Mouse (Mus musculus) CH12.LX (cell line): ENCODE measurements at regions not wholly inside any gene's neighbourhood (a gene's known extent, or its start where the extent isn't known, plus 50 kb on each side); places are given as distances from the start of the nearest gene placed in this dataset.

Experiments used
- DNase-seq: peaks from one replicate; pipeline ENCODE4 v3.0.0-alpha.2; 2013; ENCODE audit errors: extremely low read depth
- H3K27ac ChIP-seq: 2 replicates; pipeline ENCODE4 v1.5.1; 2012; ENCODE audit warnings: low read depth, mild to moderate bottlenecking, control low read depth, moderate library complexity; ENCODE audit not compliant: insufficient read depth
- H3K27me3 ChIP-seq: replicated peaks from 2 replicates; pipeline ENCODE3; 2012; ENCODE audit warnings: inconsistent platforms
- H3K36me3 ChIP-seq, 2 experiments: replicated peaks in 1 of 2; 2 replicates each; pipeline versions ENCODE3 to v1.6.1; 2012; ENCODE audit warnings: inconsistent platforms in 1 of 2, low read length in 1 of 2, mild to moderate bottlenecking in 1 of 2, mixed read lengths in 1 of 2, moderate library complexity in 1 of 2; ENCODE audit not compliant: control insufficient read depth in 1 of 2, insufficient read depth in 1 of 2
- H3K4me1 ChIP-seq, 2 experiments: 2 replicates each; pipeline ENCODE4 v1.6.1; 2012; ENCODE audit warnings: inconsistent platforms in 1 of 2, moderate library complexity in 1 of 2; ENCODE audit not compliant: insufficient read depth in 2 of 2, control insufficient read depth in 1 of 2
- H3K4me2 ChIP-seq: 2 replicates; pipeline ENCODE4 v1.6.1; 2012; ENCODE audit warnings: low read depth, mild to moderate bottlenecking, control low read depth; ENCODE audit not compliant: poor library complexity, insufficient read depth, severe bottlenecking
- H3K4me3 ChIP-seq, 3 experiments: fragments of 150-350 bp in 1 of 3; sonication (generic) in 1 of 3; replicated peaks in 1 of 3; 2 replicates each; pipeline versions ENCODE3 to v1.5.1; 2011 to 2012; ENCODE audit warnings: low read depth in 2 of 3, low read length in 2 of 3, mild to moderate bottlenecking in 2 of 3, moderate library complexity in 2 of 3, control low read depth in 1 of 3, improper control_type of control experiment in 1 of 3, inconsistent platforms in 1 of 3, mixed read lengths in 1 of 3; ENCODE audit not compliant: poor library complexity in 1 of 3
- H3K79me2 ChIP-seq: replicated peaks from 2 replicates; pipeline ENCODE4 v1.6.1; 2012; ENCODE audit warnings: mild to moderate bottlenecking, moderate library complexity; ENCODE audit not compliant: control insufficient read depth, poor library complexity, insufficient read depth, severe bottlenecking; ENCODE audit errors: extremely low read depth
- H3K9ac ChIP-seq: 2 replicates; pipeline ENCODE4 v1.6.1; 2012; ENCODE audit warnings: low read depth, mild to moderate bottlenecking, control low read depth, moderate library complexity; ENCODE audit not compliant: insufficient read depth
- H3K9me3 ChIP-seq: replicated peaks from 2 replicates; pipeline ENCODE3; 2012; ENCODE audit warnings: low read length, inconsistent platforms, mixed read lengths
- CHD2 ChIP-seq: IDR thresholded peaks from 2 replicates; pipeline ENCODE4 v1.6.1; 2011; ENCODE audit warnings: low read length, improper control_type of control experiment
- CTCF ChIP-seq, 2 experiments: IDR thresholded peaks in 1 of 2; conservative IDR thresholded peaks in 1 of 2; 2 replicates each; pipeline ENCODE4 v1.5.1; 2011 to 2012; ENCODE audit warnings: low read depth in 2 of 2, low read length in 2 of 2, improper control_type of control experiment in 1 of 2, inconsistent platforms in 1 of 2, mild to moderate bottlenecking in 1 of 2, moderate library complexity in 1 of 2
- E2F4 ChIP-seq: IDR thresholded peaks from 2 replicates; pipeline ENCODE4 v1.6.1; 2011; ENCODE audit warnings: low read depth, low read length, improper control_type of control experiment; ENCODE audit not compliant: insufficient replicate concordance
- HCFC1 ChIP-seq: IDR thresholded peaks from 2 replicates; pipeline ENCODE4 v1.6.1; 2012; ENCODE audit warnings: low read depth, mild to moderate bottlenecking, inconsistent platforms, low read length, improper control_type of control experiment
- IRF4 ChIP-seq: IDR thresholded peaks from 2 replicates; pipeline ENCODE4 v1.6.1; 2014; ENCODE audit warnings: low read depth, mild to moderate bottlenecking, inconsistent platforms, low read length, improper control_type of control experiment
- JUN ChIP-seq: IDR thresholded peaks from 2 replicates; pipeline ENCODE4 v1.6.1; 2011; ENCODE audit warnings: low read depth, mild to moderate bottlenecking, low read length, improper control_type of control experiment, moderate library complexity; ENCODE audit not compliant: insufficient read depth
- JUND ChIP-seq: conservative IDR thresholded peaks from 2 replicates; pipeline ENCODE4 v1.6.1; 2011; ENCODE audit warnings: low read depth, low read length, improper control_type of control experiment
- MAX ChIP-seq: IDR thresholded peaks from 2 replicates; pipeline ENCODE4 v1.6.1; 2011; ENCODE audit warnings: low read length, improper control_type of control experiment
- MXI1 ChIP-seq: IDR thresholded peaks from 2 replicates; pipeline ENCODE4 v1.6.1; 2011; ENCODE audit warnings: mild to moderate bottlenecking, low read depth, low read length, improper control_type of control experiment
- RAD21 ChIP-seq: IDR thresholded peaks from 2 replicates; pipeline ENCODE4 v1.6.1; 2011; ENCODE audit warnings: low read depth, mild to moderate bottlenecking, low read length, improper control_type of control experiment, moderate library complexity
- SMC3 ChIP-seq: IDR thresholded peaks from 2 replicates; pipeline ENCODE4 v1.6.1; 2011; ENCODE audit warnings: low read depth, low read length, improper control_type of control experiment
- UBTF ChIP-seq: IDR thresholded peaks from 2 replicates; pipeline ENCODE4 v1.6.1; 2012; ENCODE audit warnings: low read depth, mild to moderate bottlenecking, inconsistent platforms, low read length, improper control_type of control experiment, moderate library complexity
- ZMIZ1 ChIP-seq: IDR thresholded peaks from 2 replicates; pipeline ENCODE4 v1.6.1; 2012; ENCODE audit warnings: low read depth, mild to moderate bottlenecking, inconsistent platforms, low read length, improper control_type of control experiment
- ZNF384 ChIP-seq: IDR thresholded peaks from 2 replicates; pipeline ENCODE4 v1.6.1; 2012; ENCODE audit warnings: low read depth, low read length, improper control_type of control experiment, inconsistent platforms
- dilution Hi-C: fragments of 300-500 bp; cut with MboI; formaldehyde crosslinking; loops from 2 replicates; pipeline ENCODE4 v1.14.3; 2020; ENCODE audit warnings: low sequenced_read_pairs; ENCODE audit not compliant: extremely low pct_unique_long_range_greater_than_20kb, extremely low pct_ligation_motif_present
- in situ Hi-C: fragments of 300-500 bp; cut with MboI; formaldehyde crosslinking; loops from 3 replicates; pipeline ENCODE4 v1.14.3; 2019; ENCODE audit warnings: low sequenced_read_pairs, low pct_ligation_motif_present, low pct_unique_long_range_greater_than_20kb, mixed read lengths

GRCm38 (mm10) chr9:90700236-90701179 is 429.9 kb upstream of the Tbc1d2b start (continued):
- no peak for TF ChIP-seq JUN
- TF ChIP-seq CHD2, result no peak
- 0 out of 2 replicates have a peak, but pooled peaks have one; percentile 14 for TF ChIP-seq JUND
- TF ChIP-seq CTCF (conservative IDR thresholded peaks at IDR 0.05 in 1 of 2, IDR thresholded peaks at IDR 0.05 in 1 of 2; ENCODE audit: low read depth in 2 of 2, low read length in 2 of 2), result peak; percentile 26 to 82; a peak in 3 of 4 replicates
- no peak for TF ChIP-seq UBTF
- peak; percentile 28; the same call in 1 of the 2 replicates for TF ChIP-seq IRF4
- no peak for TF ChIP-seq E2F4
- TF ChIP-seq ZMIZ1, result no peak
- TF ChIP-seq ZNF384, result no peak; the same call in 1 of the 2 replicates
- TF ChIP-seq MXI1, result peak; percentile 33; the same call in 1 of the 2 replicates

GRCm38 (mm10) chr9:90701180-90701765 is 430.7 kb upstream of the Tbc1d2b start:
- H3K9me3 ChIP-seq, result no peaks in the 10 kb centered on the region
- H3K79me2 ChIP-seq, result no peaks in the 10 kb centered on the region
- no peaks in the 10 kb centered on the region for H3K4me1 ChIP-seq
- no peak overlapping the region for H3K4me3 ChIP-seq
- H3K9ac ChIP-seq, result no peak overlapping the region
- no peaks in the 10 kb centered on the region for H3K27me3 ChIP-seq
- H3K4me2 ChIP-seq, result no peak overlapping the region
- in situ Hi-C loops, result no loop called here
- no peak for DNase-seq
- dilution Hi-C loops, result no loop called here
- no peaks in the 10 kb centered on the region for H3K36me3 ChIP-seq
- no peak overlapping the region for H3K27ac ChIP-seq
- TF ChIP-seq CHD2 (no peak), SMC3 (no peak), MAX (no peak), E2F4 (no peak)

- Histone ChIP-seq H3K27me3 (no peaks in the 10 kb centered on the region), H3K4me3 (no peak overlapping the region), H3K36me3 (no peaks in the 10 kb centered on the region), H3K79me2 (no peaks in the 10 kb centered on the region), H3K4me1 (no peaks in the 10 kb centered on the region), H3K9ac (no peak overlapping the region), H3K4me2 (no peak overlapping the region), H3K9me3 (no peaks in the 10 kb centered on the region), H3K27ac (no peak overlapping the region)
- DNase-seq, result no peak
- TF ChIP-seq JUN, result no peak
- no peak for TF ChIP-seq CTCF (conservative IDR thresholded peaks at IDR 0.05 in 1 of 2, IDR thresholded peaks at IDR 0.05 in 1 of 2; ENCODE audit: low read depth in 2 of 2, low read length in 2 of 2)
- TF ChIP-seq CHD2, result no peak
- no peak for TF ChIP-seq HCFC1
- TF ChIP-seq RAD21, result no peak
- dilution Hi-C loops (no loop called here), in situ Hi-C loops (no loop called here)
Measured at GRCm38 (mm10) chr9:90713685-90714084, 443.1 kb upstream of the Tbc1d2b start.
